Mouse (Mus musculus): ENCODE measurements around the gene Megf8. TPM values are rescaled to one million over a fixed set of nuclear protein-coding genes. Genes with fewer than 3 reads are reported as not detected.
A peak's percentile ranks its signal among the peaks of the same experiment; 100 is the strongest.

The Megf8 gene
- polyA plus RNA-seq, 1 experiment from 2014 or later = 19.8 TPM

GRCm38 (mm10) chr7:25273259-25274241 lies 43.4 kb upstream of the Megf8 start:
- Histone ChIP-seq H3K36me3 (peaks cover 43% of the 10 kb centered on the region), H3K27me3 (no peaks in the 10 kb centered on the region), H3K4me2 (replicated peaks) (no peak overlapping the region), H3K4me1 (replicated peaks) (peaks cover 71% of the 10 kb centered on the region), H3K4me3 (replicated peaks) (no peak overlapping the region), H3K9me3 (no peaks in the 10 kb centered on the region), H3K27ac (no peak overlapping the region), H3K9ac (replicated peaks) (peak overlapping the region; percentile 44)
- no peak for ATAC-seq
- WGBS = 92% methylated on average over 22 of the region's 22 CpGs

GRCm38 (mm10) chr7:25274571-25274970 lies 42.4 kb upstream of the Megf8 start:
- Histone ChIP-seq H3K27ac (no peak overlapping the region), H3K36me3 (peaks cover 43% of the 10 kb centered on the region), H3K9ac (replicated peaks) (peak overlapping the region; percentile 44), H3K9me3 (no peaks in the 10 kb centered on the region), H3K4me1 (replicated peaks) (peaks cover 64% of the 10 kb centered on the region), H3K4me3 (replicated peaks) (no peak overlapping the region), H3K4me2 (replicated peaks) (no peak overlapping the region), H3K27me3 (no peaks in the 10 kb centered on the region)
- 73% methylated on average over 5 of the region's 5 CpGs for WGBS
- no peak for ATAC-seq

GRCm38 (mm10) chr7:25274996-25275395 lies 42.0 kb upstream of the Megf8 start:
- 91% methylated on average over 3 of the region's 3 CpGs for WGBS
- Histone ChIP-seq H3K9ac (replicated peaks) (peak overlapping the region; percentile 44; the same call in 1 of the 2 replicates), H3K27me3 (no peaks in the 10 kb centered on the region), H3K4me2 (replicated peaks) (no peak overlapping the region), H3K4me3 (replicated peaks) (no peak overlapping the region), H3K9me3 (no peaks in the 10 kb centered on the region), H3K4me1 (replicated peaks) (peaks cover 64% of the 10 kb centered on the region), H3K27ac (no peak overlapping the region), H3K36me3 (peaks cover 43% of the 10 kb centered on the region)
- ATAC-seq = no peak

- no peaks in the 10 kb centered on the region for H3K27me3 ChIP-seq
- H3K27ac ChIP-seq = no peak overlapping the region
- peak overlapping the region; percentile 42 for H3K9ac ChIP-seq (replicated peaks)
- no peak overlapping the region for H3K4me3 ChIP-seq (replicated peaks)
- H3K9me3 ChIP-seq = no peaks in the 10 kb centered on the region
- H3K4me2 ChIP-seq (replicated peaks) = peak overlapping the region; percentile 5; the same call in 1 of the 2 replicates
- no peak for ATAC-seq
- WGBS = 63% methylated on average over 9 of the region's 9 CpGs
- H3K4me1 ChIP-seq (replicated peaks) = peaks cover 64% of the 10 kb centered on the region
- H3K36me3 ChIP-seq = peaks cover 43% of the 10 kb centered on the region
Observed at GRCm38 (mm10) chr7:25275555-25276298, 41.2 kb upstream of the Megf8 start.

GRCm38 (mm10) chr7:25277405-25277804 lies 39.6 kb upstream of the Megf8 start:
- peaks cover 73% of the 10 kb centered on the region for H3K4me1 ChIP-seq (replicated peaks)
- H3K4me3 ChIP-seq (replicated peaks) = peak overlapping the region; percentile 67

GRCm38 (mm10) chr7:25277998-25278340 lies 39.0 kb upstream of the Megf8 start:
- H3K27ac ChIP-seq = peak overlapping the region; percentile 100

More at GRCm38 (mm10) chr7:25277405-25277804, 39.6 kb upstream of the Megf8 start:
- Histone ChIP-seq H3K9ac (replicated peaks) (peak overlapping the region; percentile 85), H3K9me3 (no peaks in the 10 kb centered on the region), H3K4me2 (replicated peaks) (peak overlapping the region; percentile 80), H3K27me3 (no peaks in the 10 kb centered on the region), H3K36me3 (peaks cover 26% of the 10 kb centered on the region), H3K27ac (peak overlapping the region; percentile 100)
- WGBS = 88% methylated on average over 4 of the region's 4 CpGs
- ATAC-seq = no peak

GRCm38 (mm10) chr7:25278341-25279075 lies 38.5 kb upstream of the Megf8 start:
- ATAC-seq = peak; percentile 57
- under 1% methylated on average over 57 of the region's 60 CpGs for WGBS
- Histone ChIP-seq H3K4me2 (replicated peaks) (peak overlapping the region; percentile 80), H3K4me1 (replicated peaks) (peaks cover 76% of the 10 kb centered on the region), H3K4me3 (replicated peaks) (peak overlapping the region; percentile 67), H3K27me3 (no peaks in the 10 kb centered on the region), H3K36me3 (peaks cover 15% of the 10 kb centered on the region), H3K9ac (replicated peaks) (peak overlapping the region; percentile 85), H3K9me3 (no peaks in the 10 kb centered on the region), H3K27ac (peak overlapping the region; percentile 100)

More at GRCm38 (mm10) chr7:25277998-25278340, 39.0 kb upstream of the Megf8 start:
- peak overlapping the region; percentile 85 for H3K9ac ChIP-seq (replicated peaks)
- WGBS = 13% methylated on average over 4 of the region's 4 CpGs
- H3K4me1 ChIP-seq (replicated peaks) = peaks cover 75% of the 10 kb centered on the region
- no peaks in the 10 kb centered on the region for H3K9me3 ChIP-seq
- H3K4me3 ChIP-seq (replicated peaks) = peak overlapping the region; percentile 67
- peak overlapping the region; percentile 80 for H3K4me2 ChIP-seq (replicated peaks)
- no peaks in the 10 kb centered on the region for H3K27me3 ChIP-seq
- no peak for ATAC-seq
- H3K36me3 ChIP-seq = peaks cover 20% of the 10 kb centered on the region

- H3K9me3 ChIP-seq = no peaks in the 10 kb centered on the region
- peak overlapping the region; percentile 100 for H3K27ac ChIP-seq
- 1% methylated on average over 48 of the region's 49 CpGs for WGBS
- peaks cover 76% of the 10 kb centered on the region for H3K4me1 ChIP-seq (replicated peaks)
- peak overlapping the region; percentile 80 for H3K4me2 ChIP-seq (replicated peaks)
- peak overlapping the region; percentile 85 for H3K9ac ChIP-seq (replicated peaks)
- ATAC-seq = peak; percentile 72
- no peaks in the 10 kb centered on the region for H3K27me3 ChIP-seq
- peaks cover 8% of the 10 kb centered on the region for H3K36me3 ChIP-seq
- H3K4me3 ChIP-seq (replicated peaks) = peak overlapping the region; percentile 67
Observed at GRCm38 (mm10) chr7:25279076-25279860, 37.7 kb upstream of the Megf8 start.

GRCm38 (mm10) chr7:25279861-25280791 lies 36.8 kb upstream of the Megf8 start:
- ATAC-seq = peak; percentile 12; the same call in 1 of the 2 replicates
- peaks cover 76% of the 10 kb centered on the region for H3K4me1 ChIP-seq (replicated peaks)
- WGBS = 2% methylated on average over 6 of the region's 6 CpGs
- H3K27ac ChIP-seq = peak overlapping the region; percentile 100
- peak overlapping the region; percentile 85 for H3K9ac ChIP-seq (replicated peaks)
- H3K9me3 ChIP-seq = no peaks in the 10 kb centered on the region
- H3K36me3 ChIP-seq = peaks cover 6% of the 10 kb centered on the region
- H3K27me3 ChIP-seq = no peaks in the 10 kb centered on the region
- peak overlapping the region; percentile 67 for H3K4me3 ChIP-seq (replicated peaks)
- H3K4me2 ChIP-seq (replicated peaks) = peak overlapping the region; percentile 80

GRCm38 (mm10) chr7:25281166-25281733 lies 35.7 kb upstream of the Megf8 start:
- no peaks in the 10 kb centered on the region for H3K9me3 ChIP-seq
- WGBS = 24% methylated on average over 12 of the region's 12 CpGs
- peak overlapping the region; percentile 67 for H3K4me3 ChIP-seq (replicated peaks)
- peaks cover 72% of the 10 kb centered on the region for H3K4me1 ChIP-seq (replicated peaks)
- H3K27me3 ChIP-seq = no peaks in the 10 kb centered on the region
- peaks cover 16% of the 10 kb centered on the region for H3K36me3 ChIP-seq
- H3K9ac ChIP-seq (replicated peaks) = peak overlapping the region; percentile 85; the same call in 1 of the 2 replicates
- peak overlapping the region; percentile 100 for H3K27ac ChIP-seq
- ATAC-seq = no peak
- peak overlapping the region; percentile 80 for H3K4me2 ChIP-seq (replicated peaks)

Measured in midbrain, embryonic 13.5 days (tissue).